Mouse (Mus musculus): Measurements from ENCODE around the gene Mfsd5. TPM values are rescaled to one million over a fixed set of nuclear protein-coding genes. Genes with fewer than 3 reads are reported as not detected.

The Mfsd5 gene
- total RNA-seq (2012; rRNA removed) (49.7 and 56.3 TPM in 2 replicates), polyA plus RNA-seq (2012; ENCODE audit: insufficient read depth in 1 of 2, insufficient read length in 2 of 2, low read depth in 1 of 2, low replicate concordance in 2 of 2, missing spikeins in 1 of 2) (100 to 1,000 TPM in 1 of 2 experiments, 10 to 100 TPM in 1; 83.6 to 115 TPM)

DNA sequence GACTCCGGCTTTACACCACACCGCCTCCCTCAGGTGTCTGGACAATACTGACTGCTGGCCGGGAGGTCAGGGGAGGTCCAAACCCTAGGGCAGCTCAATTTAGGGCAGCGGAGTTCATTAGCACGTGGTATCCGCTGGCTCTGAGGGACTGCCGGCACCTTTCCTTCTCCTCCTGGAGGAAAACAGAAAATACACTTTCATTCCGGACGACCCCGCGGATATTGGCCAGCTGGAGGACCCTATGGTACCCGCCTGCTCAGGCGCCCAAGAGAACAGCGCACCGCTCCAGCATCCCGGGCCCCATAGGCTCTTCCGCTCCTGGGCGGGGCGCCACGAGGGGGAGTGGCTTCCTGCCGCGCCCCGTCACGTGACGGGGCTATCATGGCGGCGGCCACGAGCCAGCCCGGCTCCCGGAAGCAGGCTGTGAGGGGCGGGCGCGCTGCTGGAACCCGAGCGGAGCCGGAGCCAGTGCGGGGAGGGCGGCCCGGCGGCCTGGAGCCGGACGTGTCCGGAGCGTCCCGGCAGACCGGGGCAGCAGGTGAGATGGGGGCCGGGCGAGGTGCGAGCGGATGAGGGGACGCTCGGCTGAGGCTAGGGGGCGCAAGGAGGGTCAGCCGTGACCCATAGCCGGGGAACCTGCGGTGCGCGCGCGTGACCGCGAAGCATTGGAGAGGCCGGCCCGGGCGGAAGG is at the start of gene Mfsd5:
Mfsd5 (plus strand) TSS at position 363 of the 691 bp plus-strand sequence.
- Histone ChIP-seq H3K9ac (ENCODE audit: control insufficient read depth, low read depth, low read length, poor library complexity, severe bottlenecking) (peak within 1 kb of the TSS; percentile 91), H3K27me3 (ENCODE audit: control insufficient read depth in 1 of 2, insufficient read depth in 2 of 2, low read length in 2 of 2) (no peaks in the 10 kb centered on the region), H3K27ac (ENCODE audit: control insufficient read depth, low read depth, low read length) (peak within 1 kb of the TSS; percentile 69), H3K79me2 (ENCODE audit: control insufficient read depth, insufficient read depth, low read length, poor library complexity) (peaks cover 24% of the 10 kb centered on the region), H3K4me1 (ENCODE audit: control insufficient read depth in 1 of 2, insufficient read depth in 2 of 2, low read length in 2 of 2) (peaks cover 12 to 41% of the 10 kb centered on the region in 2 experiments), H3K36me3 (ENCODE audit: control insufficient read depth in 1 of 2, insufficient read depth in 2 of 2, low read length in 2 of 2) (peaks cover 0 to 36% of the 10 kb centered on the region in 2 experiments; a peak in 2 of 4 replicates), H3K9me3 (replicated peaks; ENCODE audit: insufficient read depth, low read length) (no peaks in the 10 kb centered on the region), H3K4me3 (ENCODE audit: control insufficient read depth in 1 of 2, insufficient read depth in 1 of 2, low read depth in 2 of 2, low read length in 2 of 2) (peak within 1 kb of the TSS; percentile 67 to 91)
- DNase-seq (ENCODE audit: low read depth, low spot score): peak; percentile 97
- TF ChIP-seq CHD2 (IDR thresholded peaks at IDR 0.05; ENCODE audit: low read length): no peak
- peak; percentile 96 for TF ChIP-seq BHLHE40 (IDR thresholded peaks at IDR 0.05; ENCODE audit: borderline replicate concordance, low read depth, low read length)
- TF ChIP-seq GABPA (IDR thresholded peaks at IDR 0.05; ENCODE audit: low read depth, low read length): no peak
- peak; percentile 90 for TF ChIP-seq HCFC1 (IDR thresholded peaks at IDR 0.05; ENCODE audit: low read depth, low read length)
- peak in 2 of 3 experiments; percentile 17 to 47; a peak in 4 of 6 replicates for TF ChIP-seq CTCF (IDR thresholded peaks at IDR 0.05 in 2 of 3, conservative IDR thresholded peaks at IDR 0.05 in 1 of 3; ENCODE audit: control insufficient read depth in 1 of 3, insufficient read depth in 1 of 3, low read depth in 2 of 3, low read length in 3 of 3, poor library complexity in 1 of 3, severe bottlenecking in 1 of 3)
- peak; percentile 97 for TF ChIP-seq MAX (IDR thresholded peaks at IDR 0.05; ENCODE audit: low read length)
- no peak for TF ChIP-seq ZKSCAN1 (IDR thresholded peaks at IDR 0.05; ENCODE audit: low read depth, low read length)
- peak; percentile 96 for TF ChIP-seq MAZ (IDR thresholded peaks at IDR 0.05; ENCODE audit: low read depth, low read length)
- peak; percentile 62; the same call in 1 of the 2 replicates for TF ChIP-seq CHD1 (IDR thresholded peaks at IDR 0.05; ENCODE audit: low read depth, low read length)
- no peak for TF ChIP-seq MYB (IDR thresholded peaks at IDR 0.05; ENCODE audit: low read depth, low read length)
- TF ChIP-seq USF1 (IDR thresholded peaks at IDR 0.05; ENCODE audit: low read depth, low read length): peak; percentile 100
- TF ChIP-seq ZMIZ1 (IDR thresholded peaks at IDR 0.05; ENCODE audit: low read depth, low read length): peak; percentile 96
- TF ChIP-seq TCF12 (IDR thresholded peaks at IDR 0.05; ENCODE audit: low read depth, low read length): peak; percentile 86
- peak; percentile 73 for TF ChIP-seq ETS1 (IDR thresholded peaks at IDR 0.05; ENCODE audit: low read depth, low read length)
- peak; percentile 63; the same call in 1 of the 2 replicates for TF ChIP-seq KAT2A (conservative IDR thresholded peaks at IDR 0.05; ENCODE audit: low read depth, low read length)
- peak; percentile 81 for TF ChIP-seq TBP (IDR thresholded peaks at IDR 0.05; ENCODE audit: low read depth, low read length)
- no peak for TF ChIP-seq GATA1 (IDR thresholded peaks at IDR 0.05; ENCODE audit: low read depth, low read length)
- peak; percentile 26 for TF ChIP-seq ZNF384 (IDR thresholded peaks at IDR 0.05; ENCODE audit: low read depth, low read length)
- peak; percentile 96 for TF ChIP-seq MXI1 (IDR thresholded peaks at IDR 0.05; ENCODE audit: low read depth, low read length)
- peak; percentile 99 for TF ChIP-seq ELF1 (IDR thresholded peaks at IDR 0.05; ENCODE audit: low read depth, low read length)
- no peak for TF ChIP-seq POLR2AphosphoS5 (IDR thresholded peaks at IDR 0.05; ENCODE audit: borderline replicate concordance, low read depth, low read length)
- no peak for TF ChIP-seq SMC3 (IDR thresholded peaks at IDR 0.05; ENCODE audit: low read depth, low read length)
- TF ChIP-seq MEF2A (IDR thresholded peaks at IDR 0.05; ENCODE audit: extremely low read depth, insufficient replicate concordance, low read depth, low read length, poor library complexity, severe bottlenecking): no peak
- TF ChIP-seq EP300 (IDR thresholded peaks at IDR 0.05; ENCODE audit: low read depth in 1 of 2, low read length in 2 of 2): peak in 1 of 2 experiments; percentile 56; a peak in 3 of 4 replicates
- TF ChIP-seq NRF1 (IDR thresholded peaks at IDR 0.05; ENCODE audit: insufficient read depth, low read depth, low read length, poor library complexity, severe bottlenecking): peak; percentile 50; the same call in 1 of the 2 replicates
- TF ChIP-seq E2F4 (IDR thresholded peaks at IDR 0.05; ENCODE audit: borderline replicate concordance, low read depth, low read length): no peak
- TF ChIP-seq UBTF (IDR thresholded peaks at IDR 0.05; ENCODE audit: borderline replicate concordance, insufficient read depth, low read depth, low read length): 0 out of 2 replicates have a peak, but pooled peaks have one; percentile 31
- peak; percentile 98 for TF ChIP-seq SIN3A (IDR thresholded peaks at IDR 0.05; ENCODE audit: low read length)
- no peak for TF ChIP-seq RAD21 (IDR thresholded peaks at IDR 0.05; ENCODE audit: low read depth, low read length)
- no peak for TF ChIP-seq TAL1 (IDR thresholded peaks at IDR 0.05; ENCODE audit: low read length)
- peak; percentile 99 for TF ChIP-seq NELFE (IDR thresholded peaks at IDR 0.05; ENCODE audit: low read depth, low read length)
- no peak for TF ChIP-seq MAFK (IDR thresholded peaks at IDR 0.05; ENCODE audit: borderline replicate concordance, low read depth, low read length)
- TF ChIP-seq USF2 (IDR thresholded peaks at IDR 0.05; ENCODE audit: borderline replicate concordance in 1 of 2, insufficient read depth in 1 of 2, low read depth in 1 of 2, low read length in 2 of 2): peak; percentile 85 to 97; a peak in 3 of 4 replicates
- peak; percentile 98 to 99 for TF ChIP-seq POLR2A (IDR thresholded peaks at IDR 0.05; ENCODE audit: control insufficient read depth in 1 of 2, insufficient read depth in 1 of 2, low read depth in 1 of 2, low read length in 2 of 2, poor library complexity in 1 of 2)
- no peak for TF ChIP-seq ZC3H11A (IDR thresholded peaks at IDR 0.05; ENCODE audit: low read depth, low read length)

All from MEL (cell line).